Mouse (Mus musculus): ENCODE data around the gene Spint4. TPM values are rescaled to one million over a fixed set of nuclear protein-coding genes. Genes with fewer than 3 reads are reported as not detected.

Spint4 gene
- total and polyA plus RNA-seq, 2 experiments from 2014 or later, result not detected

GRCm38 (mm10) chr2:164745843-164746479 lies 47.7 kb downstream of the Spint4 start, which contains the start of the genes Wfdc3 and Dnttip1:
Gene Wfdc3, minus strand, starts transcription at chr2:164745931.
Gene Dnttip1, plus strand, starts transcription at chr2:164745983.
- TF ChIP-seq EP300 (IDR thresholded peaks at IDR 0.05; ENCODE audit: low read depth) (no peak), CTCF (IDR thresholded peaks at IDR 0.05; ENCODE audit: low read depth) (no peak)
- peak; percentile 94 for ATAC-seq (ENCODE audit: insufficient read depth, low read depth)
- no peaks in the 10 kb centered on the region for H3K9me3 ChIP-seq (replicated peaks; ENCODE audit: control insufficient read depth, low read length)
- 1% methylated on average over 68 of the region's 70 CpGs for WGBS
- H3K4me3 ChIP-seq (ENCODE audit: low read depth, low read length), result peak within 1 kb of the TSS; percentile 86
- H3K4me1 ChIP-seq (ENCODE audit: control insufficient read depth, insufficient read depth), result peaks cover 14% of the 10 kb centered on the region
- DNase-seq (ENCODE audit: low spot score), result peak; percentile 87
- H3K4me2 ChIP-seq (ENCODE audit: low read depth, low read length), result peak within 1 kb of the TSS; percentile 82
- H3K36me3 ChIP-seq (replicated peaks; ENCODE audit: control insufficient read depth, insufficient read depth, low read length), result peaks cover 34% of the 10 kb centered on the region
- H3K9ac ChIP-seq (replicated peaks; ENCODE audit: low read depth, low read length), result peak within 1 kb of the TSS; percentile 90
- H3K27me3 ChIP-seq (ENCODE audit: control insufficient read depth, insufficient read depth, low read length), result no peaks in the 10 kb centered on the region
- peak within 1 kb of the TSS; percentile 79 for H3K27ac ChIP-seq (ENCODE audit: low read depth)

- H3K9me3 ChIP-seq (replicated peaks; ENCODE audit: control insufficient read depth, low read length), result no peaks in the 10 kb centered on the region
- ATAC-seq (ENCODE audit: insufficient read depth, low read depth) (no peak), DNase-seq (ENCODE audit: low spot score) (no peak)
- TF ChIP-seq CTCF (IDR thresholded peaks at IDR 0.05; ENCODE audit: low read depth) (no peak), EP300 (IDR thresholded peaks at IDR 0.05; ENCODE audit: low read depth) (no peak)
- WGBS, result 34% methylated on average over 8 of the region's 8 CpGs
- peaks cover 14% of the 10 kb centered on the region for H3K4me1 ChIP-seq (ENCODE audit: control insufficient read depth, insufficient read depth)
- peak overlapping the region; percentile 86 for H3K4me3 ChIP-seq (ENCODE audit: low read depth, low read length)
- H3K27ac ChIP-seq (ENCODE audit: low read depth), result peak overlapping the region; percentile 79; the same call in 1 of the 2 replicates
- H3K9ac ChIP-seq (replicated peaks; ENCODE audit: low read depth, low read length), result peak overlapping the region; percentile 90
- H3K4me2 ChIP-seq (ENCODE audit: low read depth, low read length), result peak overlapping the region; percentile 82
- H3K36me3 ChIP-seq (replicated peaks; ENCODE audit: control insufficient read depth, insufficient read depth, low read length), result peaks cover 40% of the 10 kb centered on the region
- no peaks in the 10 kb centered on the region for H3K27me3 ChIP-seq (ENCODE audit: control insufficient read depth, insufficient read depth, low read length)
These were observed 48.4 kb downstream of the Spint4 start for GRCm38 (mm10) chr2:164746693-164747092.

GRCm38 (mm10) chr2:164748191-164748590 lies 49.9 kb downstream of the Spint4 start:
- Histone ChIP-seq H3K9me3 (replicated peaks; ENCODE audit: control insufficient read depth, low read length) (no peaks in the 10 kb centered on the region), H3K27ac (ENCODE audit: low read depth) (no peak overlapping the region), H3K9ac (replicated peaks; ENCODE audit: low read depth, low read length) (no peak overlapping the region), H3K36me3 (replicated peaks; ENCODE audit: control insufficient read depth, insufficient read depth, low read length) (peaks cover 51% of the 10 kb centered on the region), H3K27me3 (ENCODE audit: control insufficient read depth, insufficient read depth, low read length) (no peaks in the 10 kb centered on the region), H3K4me1 (ENCODE audit: control insufficient read depth, insufficient read depth) (peaks cover 14% of the 10 kb centered on the region), H3K4me2 (ENCODE audit: low read depth, low read length) (no peak overlapping the region), H3K4me3 (ENCODE audit: low read depth, low read length) (no peak overlapping the region)
- ATAC-seq (ENCODE audit: insufficient read depth, low read depth) (no peak), DNase-seq (ENCODE audit: low spot score) (no peak)
- TF ChIP-seq EP300 (IDR thresholded peaks at IDR 0.05; ENCODE audit: low read depth) (no peak), CTCF (IDR thresholded peaks at IDR 0.05; ENCODE audit: low read depth) (no peak)
- 77% methylated on average over 4 of the region's 4 CpGs for WGBS

- H3K36me3 ChIP-seq (replicated peaks; ENCODE audit: control insufficient read depth, insufficient read depth, low read length), result peaks cover 59% of the 10 kb centered on the region
- ATAC-seq (ENCODE audit: insufficient read depth, low read depth), result no peak
These were observed 50.7 kb downstream of the Spint4 start for GRCm38 (mm10) chr2:164748991-164749390.

More at GRCm38 (mm10) chr2:164748991-164749390, 50.7 kb downstream of the Spint4 start:
- H3K4me1 ChIP-seq (ENCODE audit: control insufficient read depth, insufficient read depth), result peaks cover 19% of the 10 kb centered on the region
- 87% methylated on average over 6 of the region's 6 CpGs for WGBS
- TF ChIP-seq EP300 (IDR thresholded peaks at IDR 0.05; ENCODE audit: low read depth) (no peak), CTCF (IDR thresholded peaks at IDR 0.05; ENCODE audit: low read depth) (no peak)
- H3K4me2 ChIP-seq (ENCODE audit: low read depth, low read length), result no peak overlapping the region
- no peak overlapping the region for H3K9ac ChIP-seq (replicated peaks; ENCODE audit: low read depth, low read length)
- no peak for DNase-seq (ENCODE audit: low spot score)
- H3K4me3 ChIP-seq (ENCODE audit: low read depth, low read length), result no peak overlapping the region
- H3K27ac ChIP-seq (ENCODE audit: low read depth), result no peak overlapping the region
- no peaks in the 10 kb centered on the region for H3K9me3 ChIP-seq (replicated peaks; ENCODE audit: control insufficient read depth, low read length)
- H3K27me3 ChIP-seq (ENCODE audit: control insufficient read depth, insufficient read depth, low read length), result no peaks in the 10 kb centered on the region

Other genes with a start within 250 kb of the Spint4 start
Only the 30 nearest of the 32 such genes appear.
- gene Gm20458, start 237.5 kb upstream of the Spint4 start, total RNA-seq (2014; rRNA removed; ENCODE audit: low replicate concordance), result 6.7 and 34.3 TPM in 2 replicates
- 15.4 and 15.5 TPM in 2 replicates for gene Gm20458, start 237.5 kb upstream of the Spint4 start, polyA plus RNA-seq (2015; fragmentation: Nextera tagmentation; extraction: Ambion mirVana)
- gene Trp53tg5, start 224.8 kb upstream of the Spint4 start, total RNA-seq (2014; rRNA removed; ENCODE audit: low replicate concordance), result not detected in 2 replicates
- gene Trp53tg5, start 224.8 kb upstream of the Spint4 start, polyA plus RNA-seq (2015; fragmentation: Nextera tagmentation; extraction: Ambion mirVana), result not detected in 2 replicates
- gene Dbndd2, start 212.4 kb upstream of the Spint4 start, total RNA-seq (2014; rRNA removed; ENCODE audit: low replicate concordance), result 22.3 and 26.6 TPM in 2 replicates
- 16.8 and 16.9 TPM in 2 replicates for gene Dbndd2, start 212.4 kb upstream of the Spint4 start, polyA plus RNA-seq (2015; fragmentation: Nextera tagmentation; extraction: Ambion mirVana)
- gene Pigt, start 201.0 kb upstream of the Spint4 start, total RNA-seq (2014; rRNA removed; ENCODE audit: low replicate concordance), result 45.0 and 51.0 TPM in 2 replicates
- gene Pigt, start 201.0 kb upstream of the Spint4 start, polyA plus RNA-seq (2015; fragmentation: Nextera tagmentation; extraction: Ambion mirVana), result 30.9 and 32.0 TPM in 2 replicates
- 2.9 and 8.5 TPM in 2 replicates for gene Wfdc2, start 136.1 kb upstream of the Spint4 start, total RNA-seq (2014; rRNA removed; ENCODE audit: low replicate concordance)
- 0.74 and 23.0 TPM in 2 replicates for gene Wfdc2, start 136.1 kb upstream of the Spint4 start, polyA plus RNA-seq (2015; fragmentation: Nextera tagmentation; extraction: Ambion mirVana)
- not detected in 2 replicates for gene Spint3, start 125.0 kb upstream of the Spint4 start, total RNA-seq (2014; rRNA removed; ENCODE audit: low replicate concordance)
- gene Spint3, start 125.0 kb upstream of the Spint4 start, polyA plus RNA-seq (2015; fragmentation: Nextera tagmentation; extraction: Ambion mirVana), result not detected in 2 replicates
- gene Wfdc6a, start 113.1 kb upstream of the Spint4 start, total RNA-seq (2014; rRNA removed; ENCODE audit: low replicate concordance), result not detected in 2 replicates
- gene Wfdc6a, start 113.1 kb upstream of the Spint4 start, polyA plus RNA-seq (2015; fragmentation: Nextera tagmentation; extraction: Ambion mirVana), result 0.25 and 0.30 TPM in 2 replicates
- gene Eppin, start 104.9 kb upstream of the Spint4 start, total RNA-seq (2014; rRNA removed; ENCODE audit: low replicate concordance), result not detected in 2 replicates
- not detected in 2 replicates for gene Eppin, start 104.9 kb upstream of the Spint4 start, polyA plus RNA-seq (2015; fragmentation: Nextera tagmentation; extraction: Ambion mirVana)
- not detected in 2 replicates for gene Wfdc6b, start 85.0 kb upstream of the Spint4 start, total RNA-seq (2014; rRNA removed; ENCODE audit: low replicate concordance)
- gene Wfdc6b, start 85.0 kb upstream of the Spint4 start, polyA plus RNA-seq (2015; fragmentation: Nextera tagmentation; extraction: Ambion mirVana), result not detected in 2 replicates
- not detected in 2 replicates for gene Wfdc8, start 84.9 kb upstream of the Spint4 start, total RNA-seq (2014; rRNA removed; ENCODE audit: low replicate concordance)
- not detected in 2 replicates for gene Wfdc8, start 84.9 kb upstream of the Spint4 start, polyA plus RNA-seq (2015; fragmentation: Nextera tagmentation; extraction: Ambion mirVana)
- not detected in 2 replicates for gene Wfdc16, start 59.7 kb upstream of the Spint4 start, total RNA-seq (2014; rRNA removed; ENCODE audit: low replicate concordance)
- gene Wfdc16, start 59.7 kb upstream of the Spint4 start, polyA plus RNA-seq (2015; fragmentation: Nextera tagmentation; extraction: Ambion mirVana), result not detected in 2 replicates
- not detected in 2 replicates for gene Wfdc10, start 42.5 kb upstream of the Spint4 start, total RNA-seq (2014; rRNA removed; ENCODE audit: low replicate concordance)
- gene Wfdc10, start 42.5 kb upstream of the Spint4 start, polyA plus RNA-seq (2015; fragmentation: Nextera tagmentation; extraction: Ambion mirVana), result not detected in 2 replicates
- not detected in 2 replicates for gene Wfdc9, start 41.9 kb upstream of the Spint4 start, total RNA-seq (2014; rRNA removed; ENCODE audit: low replicate concordance)
- gene Wfdc9, start 41.9 kb upstream of the Spint4 start, polyA plus RNA-seq (2015; fragmentation: Nextera tagmentation; extraction: Ambion mirVana), result not detected in 2 replicates
- gene Wfdc11, start 24.4 kb upstream of the Spint4 start, total RNA-seq (2014; rRNA removed; ENCODE audit: low replicate concordance), result not detected in 2 replicates
- not detected in 2 replicates for gene Wfdc11, start 24.4 kb upstream of the Spint4 start, polyA plus RNA-seq (2015; fragmentation: Nextera tagmentation; extraction: Ambion mirVana)
- not detected in 2 replicates for gene Wfdc13, start 13.4 kb upstream of the Spint4 start, total RNA-seq (2014; rRNA removed; ENCODE audit: low replicate concordance)
- not detected in 2 replicates for gene Wfdc13, start 13.4 kb upstream of the Spint4 start, polyA plus RNA-seq (2015; fragmentation: Nextera tagmentation; extraction: Ambion mirVana)
- not detected in 2 replicates for gene Spint5, start 16.8 kb downstream of the Spint4 start, total RNA-seq (2014; rRNA removed; ENCODE audit: low replicate concordance)
- gene Spint5, start 16.8 kb downstream of the Spint4 start, polyA plus RNA-seq (2015; fragmentation: Nextera tagmentation; extraction: Ambion mirVana), result not detected in 2 replicates
- gene Wfdc3, start 47.4 kb downstream of the Spint4 start, total RNA-seq (2014; rRNA removed; ENCODE audit: low replicate concordance), result not detected in 2 replicates
- 0.46 and 0.51 TPM in 2 replicates for gene Wfdc3, start 47.4 kb downstream of the Spint4 start, polyA plus RNA-seq (2015; fragmentation: Nextera tagmentation; extraction: Ambion mirVana)
- gene Dnttip1, start 47.5 kb downstream of the Spint4 start, total RNA-seq (2014; rRNA removed; ENCODE audit: low replicate concordance), result 8.9 and 19.1 TPM in 2 replicates
- gene Dnttip1, start 47.5 kb downstream of the Spint4 start, polyA plus RNA-seq (2015; fragmentation: Nextera tagmentation; extraction: Ambion mirVana), result 42.8 and 43.3 TPM in 2 replicates
- 175 and 320 TPM in 2 replicates for gene Ube2c, start 71.4 kb downstream of the Spint4 start, total RNA-seq (2014; rRNA removed; ENCODE audit: low replicate concordance)
- 116 and 117 TPM in 2 replicates for gene Ube2c, start 71.4 kb downstream of the Spint4 start, polyA plus RNA-seq (2015; fragmentation: Nextera tagmentation; extraction: Ambion mirVana)
- gene Tnnc2, start 81.5 kb downstream of the Spint4 start, total RNA-seq (2014; rRNA removed; ENCODE audit: low replicate concordance), result 4.9 and 5.0 TPM in 2 replicates
- 0.18 and 0.25 TPM in 2 replicates for gene Tnnc2, start 81.5 kb downstream of the Spint4 start, polyA plus RNA-seq (2015; fragmentation: Nextera tagmentation; extraction: Ambion mirVana)
- 46.4 and 98.1 TPM in 2 replicates for gene Snx21, start 87.3 kb downstream of the Spint4 start, total RNA-seq (2014; rRNA removed; ENCODE audit: low replicate concordance)
- 29.8 and 30.8 TPM in 2 replicates for gene Snx21, start 87.3 kb downstream of the Spint4 start, polyA plus RNA-seq (2015; fragmentation: Nextera tagmentation; extraction: Ambion mirVana)
- gene Acot8, start 106.4 kb downstream of the Spint4 start, total RNA-seq (2014; rRNA removed; ENCODE audit: low replicate concordance), result 10.6 and 28.9 TPM in 2 replicates
- gene Acot8, start 106.4 kb downstream of the Spint4 start, polyA plus RNA-seq (2015; fragmentation: Nextera tagmentation; extraction: Ambion mirVana), result 11.4 and 14.1 TPM in 2 replicates
- gene Zswim3, start 106.6 kb downstream of the Spint4 start, total RNA-seq (2014; rRNA removed; ENCODE audit: low replicate concordance), result 0.93 and 2.8 TPM in 2 replicates
- gene Zswim3, start 106.6 kb downstream of the Spint4 start, polyA plus RNA-seq (2015; fragmentation: Nextera tagmentation; extraction: Ambion mirVana), result 3.3 and 3.4 TPM in 2 replicates
- 5.4 TPM in 2 replicates for gene Zswim1, start 124.2 kb downstream of the Spint4 start, total RNA-seq (2014; rRNA removed; ENCODE audit: low replicate concordance)
- gene Zswim1, start 124.2 kb downstream of the Spint4 start, polyA plus RNA-seq (2015; fragmentation: Nextera tagmentation; extraction: Ambion mirVana), result 7.0 and 7.4 TPM in 2 replicates
- gene Spata25, start 130.0 kb downstream of the Spint4 start, total RNA-seq (2014; rRNA removed; ENCODE audit: low replicate concordance), result not detected in 2 replicates
- not detected in 2 replicates for gene Spata25, start 130.0 kb downstream of the Spint4 start, polyA plus RNA-seq (2015; fragmentation: Nextera tagmentation; extraction: Ambion mirVana)
- gene Ctsa, start 134.4 kb downstream of the Spint4 start, total RNA-seq (2014; rRNA removed; ENCODE audit: low replicate concordance), result 259 and 263 TPM in 2 replicates
- 133 and 134 TPM in 2 replicates for gene Ctsa, start 134.4 kb downstream of the Spint4 start, polyA plus RNA-seq (2015; fragmentation: Nextera tagmentation; extraction: Ambion mirVana)
- gene Neurl2, start 135.0 kb downstream of the Spint4 start, total RNA-seq (2014; rRNA removed; ENCODE audit: low replicate concordance), result 57.1 and 103 TPM in 2 replicates
- 68.4 and 76.5 TPM in 2 replicates for gene Neurl2, start 135.0 kb downstream of the Spint4 start, polyA plus RNA-seq (2015; fragmentation: Nextera tagmentation; extraction: Ambion mirVana)
- gene Pltp, start 159.2 kb downstream of the Spint4 start, total RNA-seq (2014; rRNA removed; ENCODE audit: low replicate concordance), result 7.7 and 10.4 TPM in 2 replicates
- 8.3 and 8.6 TPM in 2 replicates for gene Pltp, start 159.2 kb downstream of the Spint4 start, polyA plus RNA-seq (2015; fragmentation: Nextera tagmentation; extraction: Ambion mirVana)
- gene Pcif1, start 180.8 kb downstream of the Spint4 start, total RNA-seq (2014; rRNA removed; ENCODE audit: low replicate concordance), result 51.8 and 63.6 TPM in 2 replicates
- gene Pcif1, start 180.8 kb downstream of the Spint4 start, polyA plus RNA-seq (2015; fragmentation: Nextera tagmentation; extraction: Ambion mirVana), result 50.6 and 54.2 TPM in 2 replicates
- gene Zfp335, start 213.3 kb downstream of the Spint4 start, total RNA-seq (2014; rRNA removed; ENCODE audit: low replicate concordance), result 18.0 and 19.6 TPM in 2 replicates
- gene Zfp335, start 213.3 kb downstream of the Spint4 start, polyA plus RNA-seq (2015; fragmentation: Nextera tagmentation; extraction: Ambion mirVana), result 3.7 TPM in 2 replicates